Mouse (Mus musculus): Measurements from ENCODE around the gene Zmynd8.

GRCm38 (mm10) chr2:165886482-165886856 is 12.3 kb downstream of the Zmynd8 start:
- no peak for TF ChIP-seq CTCF (conservative IDR thresholded peaks at IDR 0.05; ENCODE audit: insufficient read depth, insufficient read length, low read depth, low read length)
- TF ChIP-seq POLR2A (IDR thresholded peaks at IDR 0.05; ENCODE audit: low read depth, low read length), result no peak
